In the genomic region with DNA sequence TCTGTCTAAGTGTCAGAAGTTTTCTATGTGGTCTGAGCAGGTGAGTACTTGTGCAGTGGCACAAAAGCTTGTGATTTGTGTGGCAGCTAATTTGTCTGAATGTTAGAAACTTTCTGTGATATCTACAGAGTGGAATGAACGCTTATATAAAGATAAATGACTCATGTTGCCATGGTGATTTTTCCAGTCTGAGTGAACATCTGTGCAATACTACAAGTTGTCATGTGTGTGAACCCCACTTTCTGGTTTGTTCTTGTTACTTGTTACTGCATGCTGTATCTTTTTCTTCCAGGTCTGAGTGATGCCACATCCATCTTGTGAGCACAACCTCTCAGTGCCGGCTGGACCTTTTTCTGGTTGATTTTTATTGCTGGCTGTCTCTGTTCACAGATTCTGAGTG, we compare ENCODE assay signal across 15 mouse cellular contexts.
A peak's percentile ranks its signal among the peaks of the same experiment; 100 is the strongest.
DNase-seq lines count a peak whose midpoint lies in the region; ATAC-seq lines count a peak whose summit lies in the region.
"Had no signal": no experiment of that assay in that cellular context is flagged by ENCODE, and none has a peak within 500 bp of the region (broad histone marks: within the 10 kb centered on the region; RNA-seq: fewer than 3 reads in every experiment).

No protein-coding gene starts in this region.

- peak; percentile 90 for ATAC-seq in frontal cortex, adult (ENCODE audit: low TSS enrichment)
- ATAC-seq: forebrain, embryonic 16.5 days had no signal

- no peak for DNase-seq in frontal cortex, postnatal 25 days (ENCODE audit: low spot score in 2 of 2)
- peak; percentile 3 for DNase-seq in layer of hippocampus, adult 9-11 months
- no peak for DNase-seq in layer of hippocampus, adult 9-10 months (ENCODE audit: low spot score)
- peak; percentile 15 for DNase-seq in right cerebral cortex, adult 18-20 months
- DNase-seq in right cerebral cortex, postnatal 4 days: no peak
- no peak for DNase-seq in retina, postnatal 1 day
- DNase-seq: adrenal gland, postnatal 10 days; cerebellum, adult 11-12 months; cerebellum, adult 9-10 months; cerebellum, postnatal 25 days; gastrocnemius, postnatal 14 days; heart, adult 2 months; heart, postnatal 14 days had no signal

Comparison
In these comparisons a context has a peak if more than half of its experiments do, and no peak if none do; other contexts are left out.
1. DNase-seq: peak in layer of hippocampus, adult 9-11 months (single experiment) and right cerebral cortex, adult 18-20 months (single experiment); none in frontal cortex, postnatal 25 days (0 of 2), layer of hippocampus, adult 9-10 months (single experiment), right cerebral cortex, postnatal 4 days (single experiment) and retina, postnatal 1 day (single experiment).